Mouse (Mus musculus): ENCODE data around the gene Kif4.

The Kif4 gene

GRCm38 (mm10) chrX:100730266-100730665 is 104.7 kb downstream of the Kif4 start:
- DNase-seq (ENCODE audit: extremely low read depth, low read depth) = no peak

- DNase-seq (ENCODE audit: extremely low read depth, low read depth) = no peak
Observed at GRCm38 (mm10) chrX:100734359-100734758, 108.8 kb downstream of the Kif4 start.

GRCm38 (mm10) chrX:100738918-100739317 is 113.4 kb downstream of the Kif4 start:
- DNase-seq (ENCODE audit: extremely low read depth, low read depth) = peak; percentile 16

GRCm38 (mm10) chrX:100739443-100739842 is 113.9 kb downstream of the Kif4 start:
- no peak for DNase-seq (ENCODE audit: extremely low read depth, low read depth)

GRCm38 (mm10) chrX:100740785-100741184 is 115.2 kb downstream of the Kif4 start:
- no peak for DNase-seq (ENCODE audit: extremely low read depth, low read depth)

GRCm38 (mm10) chrX:100741940-100742339 is 116.4 kb downstream of the Kif4 start:
- DNase-seq (ENCODE audit: extremely low read depth, low read depth) = peak; percentile 21

- DNase-seq (ENCODE audit: extremely low read depth, low read depth) = no peak
Observed at GRCm38 (mm10) chrX:100765855-100766254, 140.3 kb downstream of the Kif4 start.

GRCm38 (mm10) chrX:100767181-100767884 is 141.8 kb downstream of the Kif4 start, which contains the start of gene Dlg3:
Gene Dlg3 (plus strand): TSS chrX:100767722.
- no peak for DNase-seq (ENCODE audit: extremely low read depth, low read depth)

- DNase-seq (ENCODE audit: extremely low read depth, low read depth) = no peak
Observed at GRCm38 (mm10) chrX:100767885-100768626, 142.5 kb downstream of the Kif4 start.

GRCm38 (mm10) chrX:100769281-100769680 is 143.7 kb downstream of the Kif4 start:
- DNase-seq (ENCODE audit: extremely low read depth, low read depth) = no peak

GRCm38 (mm10) chrX:100774341-100774811 is 148.8 kb downstream of the Kif4 start:
- peak; percentile 43 for DNase-seq (ENCODE audit: extremely low read depth, low read depth)

GRCm38 (mm10) chrX:100775405-100775804 is 149.9 kb downstream of the Kif4 start:
- no peak for DNase-seq (ENCODE audit: extremely low read depth, low read depth)

- no peak for DNase-seq (ENCODE audit: extremely low read depth, low read depth)
Observed at GRCm38 (mm10) chrX:100776494-100776893, 151.0 kb downstream of the Kif4 start.

Data from MEL-GATA-1-ER (cell line).